Mouse (Mus musculus): Measurements from ENCODE around the gene Med16.
A peak's percentile ranks its signal among the peaks of the same experiment; 100 is the strongest.

The Med16 gene

GRCm38 (mm10) chr10:79928030-79928694 is 19.4 kb upstream of the Med16 start:
- Histone ChIP-seq H3K27me3 (ENCODE audit: control insufficient read depth, insufficient read depth, low read length, poor library complexity, severe bottlenecking) (no peaks in the 10 kb centered on the region), H3K36me3 (ENCODE audit: control insufficient read depth, insufficient read depth, low read length, poor library complexity, severe bottlenecking) (peaks cover 2% of the 10 kb centered on the region; the same call in 1 of the 2 replicates)
- peak; percentile 63 for DNase-seq (ENCODE audit: low read depth, low spot score)

GRCm38 (mm10) chr10:79927324-79928029 is 18.8 kb upstream of the Med16 start:
- peak; percentile 57 for DNase-seq (ENCODE audit: low read depth, low spot score)

GRCm38 (mm10) chr10:79926491-79927323 is 18.0 kb upstream of the Med16 start, which contains the start of gene Arid3a:
Gene Arid3a, plus strand, starts transcription at chr10:79927043.
- H3K27me3 ChIP-seq (ENCODE audit: control insufficient read depth, insufficient read depth, low read length, poor library complexity, severe bottlenecking) = no peaks in the 10 kb centered on the region
- H3K36me3 ChIP-seq (ENCODE audit: control insufficient read depth, insufficient read depth, low read length, poor library complexity, severe bottlenecking) = peaks cover 2% of the 10 kb centered on the region; the same call in 1 of the 2 replicates
- peak; percentile 93 for DNase-seq (ENCODE audit: low read depth, low spot score)

More at GRCm38 (mm10) chr10:79927324-79928029, 18.8 kb upstream of the Med16 start:
- Histone ChIP-seq H3K27me3 (ENCODE audit: control insufficient read depth, insufficient read depth, low read length, poor library complexity, severe bottlenecking) (no peaks in the 10 kb centered on the region), H3K36me3 (ENCODE audit: control insufficient read depth, insufficient read depth, low read length, poor library complexity, severe bottlenecking) (peaks cover 2% of the 10 kb centered on the region; the same call in 1 of the 2 replicates)

- Histone ChIP-seq H3K36me3 (ENCODE audit: control insufficient read depth, insufficient read depth, low read length, poor library complexity, severe bottlenecking) (no peaks in the 10 kb centered on the region), H3K27me3 (ENCODE audit: control insufficient read depth, insufficient read depth, low read length, poor library complexity, severe bottlenecking) (no peaks in the 10 kb centered on the region)
- peak; percentile 62 for DNase-seq (ENCODE audit: low read depth, low spot score)
These were observed 17.2 kb upstream of the Med16 start for GRCm38 (mm10) chr10:79925785-79926490.

GRCm38 (mm10) chr10:79924998-79925784 is 16.5 kb upstream of the Med16 start:
- H3K36me3 ChIP-seq (ENCODE audit: control insufficient read depth, insufficient read depth, low read length, poor library complexity, severe bottlenecking) = no peaks in the 10 kb centered on the region
- peak; percentile 94 for DNase-seq (ENCODE audit: low read depth, low spot score)

GRCm38 (mm10) chr10:79921572-79921971 is 12.8 kb upstream of the Med16 start:
- DNase-seq (ENCODE audit: low read depth, low spot score) = no peak
- no peaks in the 10 kb centered on the region for H3K36me3 ChIP-seq (ENCODE audit: control insufficient read depth, insufficient read depth, low read length, poor library complexity, severe bottlenecking)

More at GRCm38 (mm10) chr10:79924998-79925784, 16.5 kb upstream of the Med16 start:
- H3K27me3 ChIP-seq (ENCODE audit: control insufficient read depth, insufficient read depth, low read length, poor library complexity, severe bottlenecking) = no peaks in the 10 kb centered on the region

GRCm38 (mm10) chr10:79920958-79921535 is 12.3 kb upstream of the Med16 start, which contains the start of gene R3hdm4:
Gene R3hdm4, minus strand, starts transcription at chr10:79921208.
- no peaks in the 10 kb centered on the region for H3K27me3 ChIP-seq (ENCODE audit: control insufficient read depth, insufficient read depth, low read length, poor library complexity, severe bottlenecking)
- DNase-seq (ENCODE audit: low read depth, low spot score) = peak; percentile 31
- no peaks in the 10 kb centered on the region for H3K36me3 ChIP-seq (ENCODE audit: control insufficient read depth, insufficient read depth, low read length, poor library complexity, severe bottlenecking)

More at GRCm38 (mm10) chr10:79921572-79921971, 12.8 kb upstream of the Med16 start:
- no peaks in the 10 kb centered on the region for H3K27me3 ChIP-seq (ENCODE audit: control insufficient read depth, insufficient read depth, low read length, poor library complexity, severe bottlenecking)

- no peak for DNase-seq (ENCODE audit: low read depth, low spot score)
- H3K27me3 ChIP-seq (ENCODE audit: control insufficient read depth, insufficient read depth, low read length, poor library complexity, severe bottlenecking) = no peaks in the 10 kb centered on the region
These were observed 11.6 kb upstream of the Med16 start for GRCm38 (mm10) chr10:79920056-79920890.

GRCm38 (mm10) chr10:79919251-79919849 is 10.6 kb upstream of the Med16 start:
- no peaks in the 10 kb centered on the region for H3K27me3 ChIP-seq (ENCODE audit: control insufficient read depth, insufficient read depth, low read length, poor library complexity, severe bottlenecking)
- H3K36me3 ChIP-seq (ENCODE audit: control insufficient read depth, insufficient read depth, low read length, poor library complexity, severe bottlenecking) = no peaks in the 10 kb centered on the region
- DNase-seq (ENCODE audit: low read depth, low spot score) = peak; percentile 27

More at GRCm38 (mm10) chr10:79920056-79920890, 11.6 kb upstream of the Med16 start:
- H3K36me3 ChIP-seq (ENCODE audit: control insufficient read depth, insufficient read depth, low read length, poor library complexity, severe bottlenecking) = no peaks in the 10 kb centered on the region

- DNase-seq (ENCODE audit: low read depth, low spot score) = no peak
- no peaks in the 10 kb centered on the region for H3K36me3 ChIP-seq (ENCODE audit: control insufficient read depth, insufficient read depth, low read length, poor library complexity, severe bottlenecking)
- no peaks in the 10 kb centered on the region for H3K27me3 ChIP-seq (ENCODE audit: control insufficient read depth, insufficient read depth, low read length, poor library complexity, severe bottlenecking)
These were observed 9.7 kb upstream of the Med16 start for GRCm38 (mm10) chr10:79918231-79919078.

- no peaks in the 10 kb centered on the region for H3K27me3 ChIP-seq (ENCODE audit: control insufficient read depth, insufficient read depth, low read length, poor library complexity, severe bottlenecking)
- no peaks in the 10 kb centered on the region for H3K36me3 ChIP-seq (ENCODE audit: control insufficient read depth, insufficient read depth, low read length, poor library complexity, severe bottlenecking)
- no peak for DNase-seq (ENCODE audit: low read depth, low spot score)
These were observed 8.9 kb upstream of the Med16 start for GRCm38 (mm10) chr10:79917532-79918100.

Measured in splenic B cell, adult 2 months (primary cell).